Mouse (Mus musculus): ENCODE measurements at regions not wholly inside any gene's neighbourhood (a gene's known extent, or its start where the extent isn't known, plus 50 kb on each side); places are given as distances from the start of the nearest gene placed in this dataset.

- TF ChIP-seq CTCF (IDR thresholded peaks at IDR 0.05; ENCODE audit: low read depth, low read length): no peak
- TF ChIP-seq GATA1 (IDR thresholded peaks at IDR 0.05; ENCODE audit: borderline replicate concordance, low read length): no peak
- TF ChIP-seq TAL1 (conservative IDR thresholded peaks at IDR 0.05; ENCODE audit: low read depth, low read length): no peak
- TF ChIP-seq POLR2AphosphoS5 (IDR thresholded peaks at IDR 0.05; ENCODE audit: insufficient replicate concordance, low read depth, low read length): no peak
Observed at GRCm38 (mm10) chr3:131893061-131893804, 191.9 kb upstream of the Dkk2 start.

All from G1E (cell line).